Mouse (Mus musculus): ENCODE measurements around the gene Tcerg1l.

DNA sequence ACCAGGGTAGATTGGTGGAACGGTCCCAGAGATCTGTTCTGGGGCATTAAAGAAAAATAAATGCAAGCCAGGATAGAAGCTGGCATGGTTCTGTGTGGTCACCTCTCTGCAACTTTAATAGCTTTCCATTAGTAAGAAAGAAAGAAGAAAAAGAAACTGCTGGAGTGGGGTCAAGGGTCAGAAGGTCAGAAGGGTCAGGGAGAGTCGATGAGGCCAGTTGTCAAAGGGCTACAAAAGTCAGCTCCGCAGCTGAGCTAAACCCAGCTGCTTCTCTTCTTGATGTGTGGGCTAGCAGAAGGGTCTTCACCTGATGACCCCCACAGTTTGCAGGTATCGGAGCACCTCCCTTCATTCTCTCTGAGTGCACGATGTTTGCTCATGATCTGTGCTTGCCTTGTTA lies 59.6 kb downstream of the Tcerg1l start:
- TF ChIP-seq GATA1 (IDR thresholded peaks at IDR 0.05; ENCODE audit: low read length) (no peak), TAL1 (IDR thresholded peaks at IDR 0.05; ENCODE audit: low read length) (no peak)
